Mouse (Mus musculus): ENCODE results near the gene Snx3. TPM values are rescaled to one million over a fixed set of nuclear protein-coding genes. Genes with fewer than 3 reads are reported as not detected.
A peak's percentile ranks its signal among the peaks of the same experiment; 100 is the strongest.

Snx3 gene
- total and polyA plus RNA-seq, 3 experiments, result 250 to 577 (median 272) TPM

DNA sequence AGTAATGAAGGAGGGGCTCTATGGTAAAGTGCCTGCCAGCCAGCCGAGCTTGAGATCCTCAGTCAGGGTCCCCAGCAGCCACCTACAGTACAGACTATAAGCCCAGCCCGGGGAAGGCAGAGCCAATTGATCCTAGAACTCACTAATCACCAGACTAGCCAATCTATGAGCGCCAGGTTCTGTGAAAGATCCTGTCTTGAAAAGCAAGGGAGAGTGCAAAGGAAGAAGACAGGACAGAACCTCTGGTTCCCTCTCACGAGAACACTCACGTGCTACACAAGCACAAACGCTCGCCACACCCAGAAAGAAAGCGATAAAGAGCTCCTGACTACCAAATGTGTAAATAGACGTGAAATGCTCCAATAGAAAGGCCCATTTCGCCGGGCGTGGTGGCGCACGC is 37.0 kb upstream of the Snx3 start:
- DNase-seq (ENCODE audit: low spot score) (no peak), ATAC-seq (ENCODE audit: extremely low read depth, insufficient number of reproducible peaks, low FRiP score, poor library complexity, severe bottlenecking) (no peak)
- peaks cover 47% of the 10 kb centered on the region for H3K36me3 ChIP-seq (replicated peaks)
- no peak overlapping the region for H3K4me3 ChIP-seq (ENCODE audit: low read depth, low read length)
- H3K9me3 ChIP-seq (replicated peaks), result peaks cover under 1% of the 10 kb centered on the region
- no peaks in the 10 kb centered on the region for H3K27me3 ChIP-seq (ENCODE audit: insufficient read depth, low read length)
- peaks cover 9% of the 10 kb centered on the region for H3K4me1 ChIP-seq (ENCODE audit: insufficient read depth, low read depth, low read length)
- TF ChIP-seq CTCF (IDR thresholded peaks at IDR 0.05; ENCODE audit: low read depth, low read length) (no peak), TAL1 (conservative IDR thresholded peaks at IDR 0.05; ENCODE audit: low read depth, low read length) (no peak), GATA1 (IDR thresholded peaks at IDR 0.05; ENCODE audit: borderline replicate concordance, low read length) (no peak), POLR2AphosphoS5 (IDR thresholded peaks at IDR 0.05; ENCODE audit: insufficient replicate concordance, low read depth, low read length) (no peak), GATA2 (IDR thresholded peaks at IDR 0.05; ENCODE audit: borderline replicate concordance, low read depth, low read length) (no peak)

DNA sequence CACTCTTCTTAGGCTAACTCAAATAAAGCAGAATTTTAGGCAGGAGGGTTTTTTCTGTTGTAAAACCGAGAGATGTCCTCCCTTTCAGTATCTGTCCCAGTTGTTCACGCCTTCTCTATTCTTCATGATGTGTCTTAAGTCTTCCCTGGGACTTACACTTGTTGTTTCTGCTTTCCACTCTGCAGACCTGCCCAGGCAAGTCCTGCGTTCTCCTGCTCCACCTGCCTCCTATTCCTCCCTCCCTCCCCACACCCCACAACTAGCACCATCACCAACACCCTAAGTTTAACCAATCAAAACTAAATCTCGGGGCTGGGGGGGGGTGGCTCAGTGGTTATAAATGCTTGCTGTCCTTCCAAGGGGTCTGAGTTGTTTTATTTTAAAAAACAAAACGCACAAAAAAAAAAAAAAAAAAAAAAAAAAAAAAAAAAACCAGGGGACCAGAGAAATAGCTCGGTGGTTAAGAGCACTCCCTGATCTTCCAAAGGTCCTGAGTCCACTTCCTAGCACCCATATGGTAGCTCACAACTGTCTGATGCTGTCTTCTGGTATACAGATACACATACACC is 26.8 kb upstream of the Snx3 start:
- no peak for ATAC-seq (ENCODE audit: extremely low read depth, insufficient number of reproducible peaks, low FRiP score, poor library complexity, severe bottlenecking)
- Histone ChIP-seq H3K27me3 (ENCODE audit: insufficient read depth, low read length) (no peaks in the 10 kb centered on the region), H3K9me3 (replicated peaks) (0 out of 2 replicates have a peak, but pooled peaks cover 4% of the 10 kb centered on the region), H3K4me1 (ENCODE audit: insufficient read depth, low read depth, low read length) (peaks cover 54% of the 10 kb centered on the region), H3K36me3 (replicated peaks) (peaks cover 44% of the 10 kb centered on the region), H3K4me3 (ENCODE audit: low read depth, low read length) (0 out of 2 replicates have a peak overlapping the region, but pooled peaks have one; percentile 9)
- no peak for TF ChIP-seq GATA2 (IDR thresholded peaks at IDR 0.05; ENCODE audit: borderline replicate concordance, low read depth, low read length)
- TF ChIP-seq POLR2AphosphoS5 (IDR thresholded peaks at IDR 0.05; ENCODE audit: insufficient replicate concordance, low read depth, low read length), result no peak
- TF ChIP-seq TAL1 (conservative IDR thresholded peaks at IDR 0.05; ENCODE audit: low read depth, low read length), result no peak
- no peak for TF ChIP-seq GATA1 (IDR thresholded peaks at IDR 0.05; ENCODE audit: borderline replicate concordance, low read length)
- TF ChIP-seq CTCF (IDR thresholded peaks at IDR 0.05; ENCODE audit: low read depth, low read length), result no peak
- no peak for DNase-seq (ENCODE audit: low spot score)

- TF ChIP-seq CTCF (IDR thresholded peaks at IDR 0.05; ENCODE audit: low read depth, low read length) (no peak), GATA1 (IDR thresholded peaks at IDR 0.05; ENCODE audit: borderline replicate concordance, low read length) (no peak), TAL1 (conservative IDR thresholded peaks at IDR 0.05; ENCODE audit: low read depth, low read length) (no peak), GATA2 (IDR thresholded peaks at IDR 0.05; ENCODE audit: borderline replicate concordance, low read depth, low read length) (no peak)
- H3K4me1 ChIP-seq (ENCODE audit: insufficient read depth, low read depth, low read length), result peaks cover 59% of the 10 kb centered on the region
- no peak overlapping the region; the same call in 1 of the 2 replicates for H3K4me3 ChIP-seq (ENCODE audit: low read depth, low read length)
- H3K9me3 ChIP-seq (replicated peaks), result 0 out of 2 replicates have a peak, but pooled peaks cover 2% of the 10 kb centered on the region
- H3K27me3 ChIP-seq (ENCODE audit: insufficient read depth, low read length), result no peaks in the 10 kb centered on the region
- peaks cover 30% of the 10 kb centered on the region for H3K36me3 ChIP-seq (replicated peaks)
- ATAC-seq (ENCODE audit: extremely low read depth, insufficient number of reproducible peaks, low FRiP score, poor library complexity, severe bottlenecking) (no peak), DNase-seq (ENCODE audit: low spot score) (no peak)
These were observed 24.9 kb upstream of the Snx3 start for GRCm38 (mm10) chr10:42476774-42477475.

- peak overlapping the region; percentile 87 for H3K4me3 ChIP-seq (ENCODE audit: low read depth, low read length)
- no peak for TF ChIP-seq CTCF (IDR thresholded peaks at IDR 0.05; ENCODE audit: low read depth, low read length)
- no peak for TF ChIP-seq GATA1 (IDR thresholded peaks at IDR 0.05; ENCODE audit: borderline replicate concordance, low read length)
- TF ChIP-seq TAL1 (conservative IDR thresholded peaks at IDR 0.05; ENCODE audit: low read depth, low read length), result no peak
- no peak for TF ChIP-seq POLR2AphosphoS5 (IDR thresholded peaks at IDR 0.05; ENCODE audit: insufficient replicate concordance, low read depth, low read length)
- no peak for TF ChIP-seq GATA2 (IDR thresholded peaks at IDR 0.05; ENCODE audit: borderline replicate concordance, low read depth, low read length)
- H3K4me1 ChIP-seq (ENCODE audit: insufficient read depth, low read depth, low read length), result peaks cover 59% of the 10 kb centered on the region
- ATAC-seq (ENCODE audit: extremely low read depth, insufficient number of reproducible peaks, low FRiP score, poor library complexity, severe bottlenecking) (no peak), DNase-seq (ENCODE audit: low spot score) (no peak)
- no peaks in the 10 kb centered on the region for H3K9me3 ChIP-seq (replicated peaks)
- H3K36me3 ChIP-seq (replicated peaks), result peaks cover 23% of the 10 kb centered on the region
- no peaks in the 10 kb centered on the region for H3K27me3 ChIP-seq (ENCODE audit: insufficient read depth, low read length)
These were observed 24.1 kb upstream of the Snx3 start for GRCm38 (mm10) chr10:42477550-42478340.

- Histone ChIP-seq H3K27me3 (ENCODE audit: insufficient read depth, low read length) (no peaks in the 10 kb centered on the region), H3K4me1 (ENCODE audit: insufficient read depth, low read depth, low read length) (peaks cover 61% of the 10 kb centered on the region), H3K9me3 (replicated peaks) (no peaks in the 10 kb centered on the region), H3K36me3 (replicated peaks) (peaks cover 18% of the 10 kb centered on the region), H3K4me3 (ENCODE audit: low read depth, low read length) (peak within 1 kb of the TSS; percentile 87)
- DNase-seq (ENCODE audit: low spot score) (peak; percentile 74), ATAC-seq (ENCODE audit: extremely low read depth, insufficient number of reproducible peaks, low FRiP score, poor library complexity, severe bottlenecking) (peak; percentile 91)
- TF ChIP-seq TAL1 (conservative IDR thresholded peaks at IDR 0.05; ENCODE audit: low read depth, low read length) (no peak), GATA1 (IDR thresholded peaks at IDR 0.05; ENCODE audit: borderline replicate concordance, low read length) (no peak), CTCF (IDR thresholded peaks at IDR 0.05; ENCODE audit: low read depth, low read length) (no peak), POLR2AphosphoS5 (IDR thresholded peaks at IDR 0.05; ENCODE audit: insufficient replicate concordance, low read depth, low read length) (no peak), GATA2 (IDR thresholded peaks at IDR 0.05; ENCODE audit: borderline replicate concordance, low read depth, low read length) (no peak)
These were observed 23.5 kb upstream of the Snx3 start, which contains the start of gene Afg1l for GRCm38 (mm10) chr10:42478341-42478720. TSS of gene Afg1l (minus strand) at chr10:42478565.

- TF ChIP-seq GATA1 (IDR thresholded peaks at IDR 0.05; ENCODE audit: borderline replicate concordance, low read length) (no peak), POLR2AphosphoS5 (IDR thresholded peaks at IDR 0.05; ENCODE audit: insufficient replicate concordance, low read depth, low read length) (no peak), CTCF (IDR thresholded peaks at IDR 0.05; ENCODE audit: low read depth, low read length) (no peak), TAL1 (conservative IDR thresholded peaks at IDR 0.05; ENCODE audit: low read depth, low read length) (no peak), GATA2 (IDR thresholded peaks at IDR 0.05; ENCODE audit: borderline replicate concordance, low read depth, low read length) (no peak)
- H3K4me3 ChIP-seq (ENCODE audit: low read depth, low read length), result no peak overlapping the region; the same call in 1 of the 2 replicates
- no peaks in the 10 kb centered on the region for H3K9me3 ChIP-seq (replicated peaks)
- peaks cover 8% of the 10 kb centered on the region for H3K36me3 ChIP-seq (replicated peaks)
- no peaks in the 10 kb centered on the region for H3K27me3 ChIP-seq (ENCODE audit: insufficient read depth, low read length)
- DNase-seq (ENCODE audit: low spot score) (peak; percentile 50), ATAC-seq (ENCODE audit: extremely low read depth, insufficient number of reproducible peaks, low FRiP score, poor library complexity, severe bottlenecking) (peak; percentile 30; the same call in 1 of the 2 replicates)
- peaks cover 56% of the 10 kb centered on the region for H3K4me1 ChIP-seq (ENCODE audit: insufficient read depth, low read depth, low read length)
These were observed 21.1 kb upstream of the Snx3 start for GRCm38 (mm10) chr10:42480719-42481118.

All from G1E (cell line).